Mouse (Mus musculus) neural tube, embryonic 15.5 days (tissue): ENCODE results near the gene Wdr4. TPM values are rescaled to one million over a fixed set of nuclear protein-coding genes. Genes with fewer than 3 reads are reported as not detected.
"Not testable (repeated sequence)": the region's sequence is repeated elsewhere in the genome, so short reads cannot be mapped to it uniquely, and the experiment has no call there.

Source experiments
- ATAC-seq: fragments of 200-750 bp; cut with Nextera tagmentation; 2 replicates; pipeline ENCODE4 v1.8.0; 2017; ENCODE audit warnings: mild to moderate bottlenecking, moderate TSS enrichment, moderate library complexity; ENCODE audit not compliant: low FRiP score
- H3K27ac ChIP-seq: fragments of 300-500 bp; sonication (generic); replicated peaks from 2 replicates; pipeline ENCODE4 v1.5.1; 2015; ENCODE audit warnings: mild to moderate bottlenecking, inconsistent platforms
- H3K27me3 ChIP-seq: fragments of 300-500 bp; sonication (generic); replicated peaks from 2 replicates; pipeline ENCODE4 v1.6.1; 2015; ENCODE audit warnings: inconsistent platforms
- H3K36me3 ChIP-seq: fragments of 300-500 bp; sonication (generic); 2 replicates; pipeline ENCODE4 v1.6.1; 2015; ENCODE audit warnings: inconsistent platforms
- H3K4me1 ChIP-seq: fragments of 300-500 bp; sonication (generic); 2 replicates; pipeline ENCODE4 v1.6.1; 2015; ENCODE audit warnings: inconsistent platforms
- H3K4me2 ChIP-seq: fragments of 300-500 bp; sonication (generic); 2 replicates; pipeline ENCODE4 v1.6.1; 2015; ENCODE audit warnings: inconsistent platforms, mild to moderate bottlenecking, moderate library complexity
- H3K4me3 ChIP-seq: fragments of 300-500 bp; sonication (generic); replicated peaks from 2 replicates; pipeline ENCODE4 v1.5.1; 2015; ENCODE audit warnings: mild to moderate bottlenecking, inconsistent platforms
- H3K9ac ChIP-seq: fragments of 300-500 bp; sonication (generic); replicated peaks from 2 replicates; pipeline ENCODE4 v1.6.1; 2015; ENCODE audit warnings: mild to moderate bottlenecking, inconsistent platforms
- H3K9me3 ChIP-seq: fragments of 300-500 bp; sonication (generic); replicated peaks from 2 replicates; pipeline ENCODE4 v1.6.1; 2016; ENCODE audit warnings: inconsistent platforms
- WGBS: fragments of 180-500 bp; shearing (Covaris S2); methylation state at CpG from one replicate; pipeline ENCODE4 v1.1.7; 2015; ENCODE audit warnings: mixed read lengths; 5-methylcytosine and 5-hydroxymethylcytosine counted together
- polyA plus RNA-seq: library from polyadenylated mRNA; unstranded; fragments of >200 nt; fragmentation: Nextera tagmentation; extraction: Ambion mirVana; gene quantifications from 2 replicates; pipeline ENCODE4 v1.2.1, GENCODE M21; 2015

The Wdr4 gene
- polyA plus RNA-seq, 1 experiment from 2014 or later = 32.7 TPM

DNA sequence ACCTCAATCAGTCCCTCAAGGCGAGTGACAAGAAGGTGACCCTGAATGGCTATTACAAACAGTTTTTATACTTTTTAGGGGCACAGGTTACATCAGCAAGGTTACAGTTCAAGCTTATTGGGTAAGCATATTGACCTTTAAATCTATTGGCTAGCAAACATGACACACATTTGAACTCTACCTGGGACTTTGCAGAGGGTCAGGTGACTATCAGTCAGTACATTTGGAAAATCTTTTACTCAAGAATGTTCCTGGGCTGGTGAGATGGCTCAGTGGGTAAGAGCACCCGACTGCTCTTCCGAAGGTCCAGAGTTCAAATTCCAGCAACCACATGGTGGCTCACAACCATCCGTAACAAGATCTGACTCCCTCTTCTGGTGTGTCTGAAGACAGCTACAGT is 12.6 kb upstream of the Wdr4 start:
- Histone ChIP-seq H3K4me1 (peaks cover 19% of the 10 kb centered on the region), H3K36me3 (peaks cover 34% of the 10 kb centered on the region)
- ATAC-seq, H3K9ac ChIP-seq, H3K9me3 ChIP-seq, H3K27me3 ChIP-seq, H3K4me2 ChIP-seq, H3K27ac ChIP-seq, H3K4me3 ChIP-seq: not testable (repeated sequence)
- WGBS = 99% methylated on average over 4 of the region's 4 CpGs

DNA sequence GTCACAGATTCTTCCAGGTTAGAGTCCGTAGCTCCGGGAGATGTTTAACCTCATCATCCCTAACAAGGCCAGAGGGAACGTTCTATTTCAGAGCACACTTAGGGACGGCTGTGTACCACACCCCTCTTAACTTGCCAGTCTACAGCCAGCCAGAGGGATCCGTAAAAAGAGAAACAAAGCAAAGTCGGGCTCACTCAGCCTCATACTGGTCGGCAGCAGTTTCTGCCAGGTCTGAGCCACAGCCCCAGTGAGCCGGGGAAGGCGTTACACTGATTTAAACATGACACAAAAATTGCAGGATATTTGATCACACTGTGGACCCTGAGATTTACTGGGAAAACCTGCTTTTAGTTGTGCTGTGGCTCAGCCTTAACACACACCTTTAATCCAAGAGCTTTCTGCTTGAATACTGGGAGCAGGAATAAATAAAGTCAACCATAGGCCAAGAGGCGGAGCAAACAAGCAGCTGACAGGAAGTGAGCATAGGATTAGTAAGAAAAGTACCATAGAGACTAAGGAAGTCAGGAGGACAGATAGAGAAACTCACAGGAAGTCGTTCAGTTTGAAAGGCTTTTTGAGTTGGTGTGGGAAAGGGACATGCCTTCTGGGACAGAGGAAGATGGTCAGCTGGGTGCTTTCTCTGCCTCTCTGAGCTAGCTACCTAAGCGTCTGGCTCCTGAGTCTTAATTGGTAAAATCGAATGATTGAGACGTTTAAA is 11.8 kb upstream of the Wdr4 start:
- Histone ChIP-seq H3K9me3 (no peaks in the 10 kb centered on the region), H3K4me3 (no peak overlapping the region), H3K36me3 (peaks cover 41% of the 10 kb centered on the region), H3K27ac (no peak overlapping the region), H3K4me1 (peaks cover 19% of the 10 kb centered on the region), H3K27me3 (no peaks in the 10 kb centered on the region), H3K4me2 (no peak overlapping the region), H3K9ac (no peak overlapping the region)
- 88% methylated on average over 14 of the region's 14 CpGs for WGBS
- no peak for ATAC-seq

DNA sequence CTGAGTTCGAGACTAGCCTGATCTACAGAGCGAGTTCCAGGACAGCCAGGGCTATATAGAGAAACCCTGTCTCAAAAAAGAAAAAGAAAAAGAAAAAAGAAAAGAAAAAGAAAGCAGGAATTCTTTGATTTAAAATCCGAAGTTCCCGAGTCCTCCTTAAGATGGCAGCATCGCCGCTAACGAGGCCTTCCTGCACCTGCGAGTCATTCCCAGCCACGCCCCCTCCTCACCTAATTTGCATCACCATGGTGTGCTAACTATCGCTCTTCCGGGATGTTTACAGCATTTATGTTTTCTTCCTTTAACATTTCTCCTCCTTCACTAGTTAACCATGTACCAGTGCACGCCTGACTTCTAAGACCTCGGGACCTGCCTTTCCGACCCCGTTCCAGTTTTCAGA is 9.5 kb upstream of the Wdr4 start:
- peaks cover 48% of the 10 kb centered on the region for H3K36me3 ChIP-seq
- H3K9me3 ChIP-seq = no peaks in the 10 kb centered on the region
- peak overlapping the region; percentile 26 for H3K4me2 ChIP-seq
- 0 out of 2 replicates have a peak, but pooled peaks have one; percentile 56 for ATAC-seq
- no peaks in the 10 kb centered on the region for H3K27me3 ChIP-seq
- no peak overlapping the region for H3K4me3 ChIP-seq
- H3K27ac ChIP-seq = no peak overlapping the region
- 23% methylated on average over 15 of the region's 15 CpGs for WGBS
- H3K9ac ChIP-seq = no peak overlapping the region
- 0 out of 2 replicates have a peak, but pooled peaks cover 8% of the 10 kb centered on the region for H3K4me1 ChIP-seq

DNA sequence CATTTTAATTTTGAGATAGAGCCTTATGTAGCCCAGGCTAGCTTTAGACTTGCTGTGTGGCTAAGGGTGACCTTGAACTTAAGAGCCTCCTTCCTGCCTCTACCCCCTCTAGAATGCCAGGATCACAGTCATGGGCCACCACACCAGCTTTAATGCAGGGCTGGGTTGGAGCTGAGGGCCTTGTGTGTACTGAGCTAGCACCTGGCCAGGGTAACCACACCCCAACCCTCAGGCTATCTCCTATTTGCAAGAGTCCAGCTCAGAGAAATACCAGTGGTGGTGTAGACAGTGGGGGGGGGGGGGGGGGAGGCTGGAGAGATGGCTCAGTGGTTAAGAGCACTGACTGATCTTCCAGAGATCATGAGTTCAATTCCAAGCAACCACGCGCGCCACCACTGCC is 6.0 kb upstream of the Wdr4 start:
- H3K36me3 ChIP-seq = peaks cover 48% of the 10 kb centered on the region
- no peak overlapping the region for H3K4me3 ChIP-seq
- H3K9me3 ChIP-seq = no peaks in the 10 kb centered on the region
- no peaks in the 10 kb centered on the region for H3K27me3 ChIP-seq
- no peak for ATAC-seq
- H3K9ac ChIP-seq = no peak overlapping the region
- no peak overlapping the region for H3K4me2 ChIP-seq
- H3K27ac ChIP-seq = no peak overlapping the region
- WGBS = 95% methylated on average over 3 of the region's 3 CpGs
- H3K4me1 ChIP-seq = peaks cover 31% of the 10 kb centered on the region

DNA sequence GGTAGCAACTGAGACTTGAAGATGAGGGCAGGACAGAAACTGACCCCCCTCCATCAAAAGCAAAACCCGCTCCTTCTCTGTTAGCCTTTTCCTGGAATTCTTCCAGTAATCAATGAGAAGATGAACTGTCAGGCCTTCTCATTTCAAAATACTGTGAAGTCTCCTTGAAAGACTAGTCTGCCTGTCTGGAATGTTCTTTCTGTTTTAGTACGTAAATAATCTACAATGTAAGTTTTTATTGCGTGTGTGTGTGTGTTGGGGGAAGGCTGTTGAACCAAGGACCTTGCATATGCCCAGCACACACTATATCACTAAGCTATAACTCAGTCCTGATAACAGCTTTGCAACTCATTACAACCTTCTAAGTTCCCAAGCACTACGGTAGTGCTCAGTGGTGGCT is 5.3 kb upstream of the Wdr4 start:
- Histone ChIP-seq H3K4me3 (no peak overlapping the region), H3K27me3 (no peaks in the 10 kb centered on the region), H3K4me1 (peaks cover 33% of the 10 kb centered on the region), H3K36me3 (peaks cover 41% of the 10 kb centered on the region), H3K27ac (no peak overlapping the region), H3K4me2 (no peak overlapping the region), H3K9me3 (no peaks in the 10 kb centered on the region), H3K9ac (no peak overlapping the region)
- no peak for ATAC-seq
- 93% methylated on average over 4 of the region's 4 CpGs for WGBS

DNA sequence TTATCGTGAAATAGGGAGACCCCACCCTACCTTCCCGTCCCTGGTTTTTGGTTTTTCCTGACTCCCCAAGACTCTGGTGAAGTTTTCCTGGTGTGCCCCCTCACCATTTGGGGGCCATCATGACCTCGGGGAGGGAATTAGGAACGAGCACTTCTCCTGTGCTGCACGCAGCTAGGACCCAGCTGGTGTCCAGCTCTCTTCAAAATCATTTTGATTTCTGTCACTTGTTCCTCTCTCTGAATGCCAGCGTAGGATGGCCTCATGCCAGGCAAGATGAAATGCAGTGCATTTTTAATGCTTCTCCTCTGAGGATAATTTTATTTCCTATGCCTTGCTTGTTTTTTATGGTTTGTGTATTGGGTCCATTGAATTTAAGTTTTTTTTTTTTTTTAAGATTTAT is 2.2 kb upstream of the Wdr4 start:
- 0 out of 2 replicates have a peak overlapping the region, but pooled peaks have one; percentile 23 for H3K27ac ChIP-seq
- H3K9ac ChIP-seq = no peak overlapping the region
- H3K36me3 ChIP-seq = peaks cover 20% of the 10 kb centered on the region
- no peak for ATAC-seq
- peak overlapping the region; percentile 68 for H3K4me2 ChIP-seq
- H3K4me3 ChIP-seq = no peak overlapping the region
- WGBS = 49% methylated on average over 6 of the region's 6 CpGs
- H3K27me3 ChIP-seq = no peaks in the 10 kb centered on the region
- H3K9me3 ChIP-seq = no peaks in the 10 kb centered on the region
- peaks cover 37% of the 10 kb centered on the region for H3K4me1 ChIP-seq

DNA sequence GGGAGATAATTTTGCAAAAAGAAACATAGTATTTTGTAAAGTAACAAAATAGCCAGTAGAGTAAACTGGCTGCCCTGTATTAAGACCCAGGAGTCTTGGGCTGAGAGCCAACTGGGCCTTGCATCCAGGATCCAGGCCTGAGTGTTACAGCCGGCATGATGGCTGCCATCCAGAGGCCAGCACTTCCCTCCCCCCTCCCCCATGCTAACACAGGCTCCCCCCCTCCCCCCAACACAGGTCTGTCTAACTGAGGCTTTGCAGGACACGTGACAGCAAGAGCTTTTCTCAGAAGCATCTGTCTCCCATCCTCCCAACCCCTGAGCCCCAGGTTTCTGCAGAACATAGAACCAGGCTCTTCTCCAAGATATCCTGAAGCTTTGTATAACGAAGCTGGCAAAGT is 1.1 kb upstream of the Wdr4 start:
- 18% methylated on average over 3 of the region's 3 CpGs for WGBS
- peaks cover 37% of the 10 kb centered on the region for H3K4me1 ChIP-seq
- no peaks in the 10 kb centered on the region for H3K9me3 ChIP-seq
- H3K27ac ChIP-seq = peak overlapping the region; percentile 78
- H3K4me3 ChIP-seq = peak overlapping the region; percentile 57
- peak overlapping the region; percentile 68 for H3K4me2 ChIP-seq
- H3K27me3 ChIP-seq = no peaks in the 10 kb centered on the region
- peak overlapping the region; percentile 50 for H3K9ac ChIP-seq
- H3K36me3 ChIP-seq = peaks cover 16% of the 10 kb centered on the region
- ATAC-seq = no peak

DNA sequence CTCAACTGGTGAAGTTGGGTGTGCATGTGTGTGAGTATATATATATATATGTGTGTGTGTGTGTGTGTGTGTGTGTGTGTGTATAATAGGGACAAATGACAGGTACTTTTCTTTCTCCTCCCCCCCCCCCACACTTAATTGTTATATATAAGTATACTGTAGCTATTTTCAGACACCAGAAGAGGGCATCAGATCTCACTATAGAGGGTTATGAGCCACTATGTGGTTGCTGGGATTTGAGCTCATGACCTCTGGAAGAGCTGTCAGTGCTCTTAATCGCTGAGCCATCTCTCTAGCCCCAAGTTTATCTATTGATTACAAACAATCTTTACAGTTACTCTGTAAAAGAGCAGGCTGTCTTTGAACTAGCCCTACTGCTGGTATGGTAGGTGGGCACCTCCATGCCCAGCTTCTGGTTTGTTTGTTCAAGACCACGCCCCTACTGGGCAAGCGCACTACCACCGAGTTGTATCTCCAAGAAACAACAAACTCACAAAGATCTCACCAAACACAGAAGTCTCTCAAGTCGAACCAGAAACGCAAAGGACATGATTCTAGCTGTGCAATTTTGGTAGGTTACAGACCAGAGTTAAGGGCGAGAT is 335 bp downstream of the Wdr4 start:
- peak; percentile 71 for ATAC-seq
- no peaks in the 10 kb centered on the region for H3K27me3 ChIP-seq
- peak overlapping the region; percentile 64 for H3K27ac ChIP-seq
- H3K9ac ChIP-seq = no peak overlapping the region
- H3K4me1 ChIP-seq = peaks cover 32% of the 10 kb centered on the region
- WGBS = 3% methylated on average over 7 of the region's 7 CpGs
- peak overlapping the region; percentile 68 for H3K4me2 ChIP-seq
- H3K4me3 ChIP-seq = peak overlapping the region; percentile 57
- peaks cover 10% of the 10 kb centered on the region for H3K36me3 ChIP-seq
- no peaks in the 10 kb centered on the region for H3K9me3 ChIP-seq

DNA sequence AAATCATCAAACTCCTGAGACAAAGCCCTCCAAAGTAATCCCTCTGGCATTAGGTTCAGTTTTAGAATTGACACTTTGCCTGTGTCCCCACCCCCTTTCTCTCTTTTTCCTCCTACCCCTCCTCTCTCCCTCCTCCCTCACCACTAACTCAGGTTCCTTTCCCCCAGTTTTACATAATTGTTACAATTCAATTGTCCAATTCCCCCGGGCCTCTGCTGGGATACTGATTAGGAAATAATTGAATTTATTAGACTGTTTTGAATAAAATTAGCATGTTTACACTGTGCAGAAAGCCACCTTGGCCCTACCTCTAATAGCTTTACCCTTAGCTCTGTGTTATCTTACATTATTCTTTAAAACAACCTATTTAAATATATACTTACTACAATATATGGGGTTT is 5.1 kb downstream of the Wdr4 start:
- ATAC-seq = no peak
- H3K27ac ChIP-seq = no peak overlapping the region
- peaks cover 29% of the 10 kb centered on the region for H3K4me1 ChIP-seq
- H3K9me3 ChIP-seq = no peaks in the 10 kb centered on the region
- whole genome bisulfite sequencing = 47% methylated on average over 1 of the region's 1 CpGs
- no peaks in the 10 kb centered on the region for H3K36me3 ChIP-seq
- H3K4me2 ChIP-seq = no peak overlapping the region
- H3K9ac ChIP-seq = no peak overlapping the region
- H3K27me3 ChIP-seq = no peaks in the 10 kb centered on the region
- no peak overlapping the region for H3K4me3 ChIP-seq

DNA sequence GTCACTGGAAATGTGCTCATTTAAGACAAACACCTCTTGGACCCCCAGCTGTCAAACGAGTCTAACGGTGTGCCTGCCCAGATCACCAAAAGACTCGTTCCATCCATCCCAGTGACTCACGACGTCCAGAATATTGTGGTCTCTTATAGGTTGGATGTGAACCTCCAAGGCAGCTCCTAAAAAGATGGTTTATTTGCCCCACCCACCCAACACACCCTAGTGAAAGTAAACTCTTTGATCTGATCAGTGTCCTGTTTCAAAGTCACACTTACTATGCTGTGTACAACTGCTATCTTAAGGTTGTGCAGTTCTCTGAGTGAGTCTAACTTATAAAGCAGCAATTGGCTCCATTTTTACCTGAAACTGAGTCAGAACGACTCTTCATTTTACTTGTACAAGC is 7.2 kb downstream of the Wdr4 start:
- peaks cover 15% of the 10 kb centered on the region for H3K36me3 ChIP-seq
- WGBS = 24% methylated on average over 6 of the region's 6 CpGs
- H3K27ac ChIP-seq = peak overlapping the region; percentile 91
- peaks cover 22% of the 10 kb centered on the region for H3K4me1 ChIP-seq
- H3K27me3 ChIP-seq = no peaks in the 10 kb centered on the region
- ATAC-seq = peak; percentile 15
- peak overlapping the region; percentile 74 for H3K9ac ChIP-seq
- peak overlapping the region; percentile 98 for H3K4me3 ChIP-seq
- H3K4me2 ChIP-seq = peak overlapping the region; percentile 84
- H3K9me3 ChIP-seq = no peaks in the 10 kb centered on the region

DNA sequence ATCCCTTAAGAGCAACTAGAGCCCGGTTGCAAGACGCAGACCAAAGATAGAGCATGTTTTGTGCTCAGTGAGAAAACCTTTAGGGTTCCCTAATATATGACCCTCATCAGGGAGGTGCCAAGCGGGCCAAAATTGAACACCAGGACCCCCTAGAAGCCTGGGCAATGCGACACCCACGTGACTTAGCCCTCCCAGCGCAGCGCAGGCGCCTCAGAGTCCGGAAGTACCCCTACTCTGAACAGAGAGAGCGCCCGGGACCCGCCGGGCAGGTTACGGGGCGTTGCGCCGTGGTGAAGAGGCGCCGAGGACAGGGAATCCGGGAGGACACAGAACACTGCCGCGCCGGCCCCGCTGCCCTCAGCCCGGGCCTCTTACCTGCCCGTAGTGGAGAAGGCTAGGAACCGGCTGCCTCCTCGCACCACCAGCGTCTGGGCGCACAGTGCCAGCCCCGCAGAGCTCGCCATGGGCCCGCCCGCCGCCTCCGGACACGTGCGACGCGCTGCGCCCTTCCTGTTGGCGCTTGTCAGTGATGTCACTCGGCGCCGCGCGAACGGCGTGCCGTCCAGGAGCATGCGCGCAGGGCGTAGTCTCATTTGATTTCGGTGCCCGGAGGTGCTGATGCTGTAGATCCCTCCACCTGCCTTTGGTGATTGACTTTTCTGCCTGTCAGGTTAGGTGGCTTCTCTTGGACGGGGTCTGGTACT is 7.8 kb downstream of the Wdr4 start:
- Histone ChIP-seq H3K36me3 (peaks cover 21% of the 10 kb centered on the region), H3K27me3 (no peaks in the 10 kb centered on the region), H3K27ac (peak overlapping the region; percentile 91), H3K9me3 (no peaks in the 10 kb centered on the region), H3K9ac (peak overlapping the region; percentile 74), H3K4me3 (peak overlapping the region; percentile 98), H3K4me2 (peak overlapping the region; percentile 84), H3K4me1 (peaks cover 22% of the 10 kb centered on the region)
- under 1% methylated on average over 56 of the region's 56 CpGs for WGBS
- ATAC-seq = peak; percentile 96

DNA sequence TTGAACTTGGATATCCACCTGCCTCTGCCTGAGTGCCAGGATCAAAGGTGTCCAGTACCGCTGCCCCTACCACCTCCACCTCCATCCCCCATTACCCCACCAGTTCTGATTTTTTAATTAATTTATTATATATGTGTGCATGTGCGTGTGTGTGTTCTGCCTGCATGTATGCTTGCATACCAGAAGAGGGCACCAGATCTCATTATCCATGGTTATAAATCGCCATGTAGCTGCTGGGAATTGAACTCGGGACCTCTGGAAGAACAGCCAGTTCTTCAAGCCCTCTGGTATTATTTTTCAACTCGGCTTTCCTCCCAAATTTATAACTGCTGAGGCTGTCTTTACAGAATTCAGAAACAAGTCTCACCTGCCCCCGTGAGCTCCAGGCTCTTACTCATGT is 8.8 kb downstream of the Wdr4 start:
- H3K36me3 ChIP-seq = peaks cover 30% of the 10 kb centered on the region
- peak overlapping the region; percentile 98 for H3K4me3 ChIP-seq
- H3K4me2 ChIP-seq = peak overlapping the region; percentile 84
- WGBS = 94% methylated on average over 6 of the region's 6 CpGs
- H3K27ac ChIP-seq = no peak overlapping the region
- peaks cover 22% of the 10 kb centered on the region for H3K4me1 ChIP-seq
- H3K27me3 ChIP-seq = no peaks in the 10 kb centered on the region
- H3K9me3 ChIP-seq = no peaks in the 10 kb centered on the region
- no peak for ATAC-seq
- no peak overlapping the region; the same call in 1 of the 2 replicates for H3K9ac ChIP-seq
